11 mouse cellular contexts compared by ENCODE assay signal in the genomic region with DNA sequence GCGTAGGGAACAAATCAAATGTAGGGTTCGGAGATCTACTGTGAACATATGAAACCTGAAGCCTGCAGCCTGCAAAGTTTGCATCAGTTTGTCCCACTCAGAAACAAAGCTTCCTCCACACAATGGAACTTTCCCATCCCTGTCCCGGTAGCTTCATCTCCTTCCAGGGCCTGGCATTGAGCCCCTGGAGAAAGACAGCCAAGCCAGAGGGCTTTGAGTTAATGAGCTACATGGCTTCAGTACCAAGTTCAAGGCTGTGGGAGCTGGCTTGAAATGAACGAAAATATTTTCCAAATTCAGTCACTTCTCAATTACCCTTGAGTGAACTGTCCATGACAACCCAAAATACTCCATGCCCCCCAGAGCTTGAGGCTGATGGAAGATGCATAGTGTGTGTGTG.
DNase-seq lines count a peak whose midpoint lies in the region; ATAC-seq and TF ChIP-seq lines count a peak whose summit lies in the region.
"Had no signal": no experiment of that assay in that cellular context is flagged by ENCODE, and none has a peak within 500 bp of the region (broad histone marks: within the 10 kb centered on the region; RNA-seq: fewer than 3 reads in every experiment).

No protein-coding gene starts in this region.

- no peak overlapping the region for H3K4me2 ChIP-seq in kidney, embryonic 14.5 days (replicated peaks; ENCODE audit: low read depth, low read length)
- H3K4me2 ChIP-seq in neural tube, embryonic 13.5 days: no peak overlapping the region
- H3K4me2 ChIP-seq in forebrain, embryonic 12.5 days: no peak overlapping the region
- H3K4me2 ChIP-seq in midbrain, postnatal 0 days (ENCODE audit: low read depth, low read length, poor library complexity, severe bottlenecking): no peak overlapping the region
- H3K4me2 ChIP-seq: limb, embryonic 13.5 days had no signal

- H3K9me3 ChIP-seq in kidney, embryonic 14.5 days (ENCODE audit: control insufficient read depth, low read length): no peaks in the 10 kb centered on the region
- no peaks in the 10 kb centered on the region for H3K9me3 ChIP-seq in neural tube, embryonic 13.5 days
- no peaks in the 10 kb centered on the region for H3K9me3 ChIP-seq in forebrain, embryonic 12.5 days
- H3K9me3 ChIP-seq in midbrain, postnatal 0 days (ENCODE audit: low read length): no peaks in the 10 kb centered on the region
- H3K9me3 ChIP-seq: heart, embryonic 10.5 days; limb, embryonic 13.5 days had no signal

- H3K4me3 ChIP-seq in kidney, adult 2 months (ENCODE audit: insufficient read depth, low read depth, low read length): no peak overlapping the region
- no peak overlapping the region for H3K4me3 ChIP-seq in kidney, embryonic 14.5 days (ENCODE audit: low read length)
- H3K4me3 ChIP-seq in neural tube, embryonic 13.5 days: no peak overlapping the region
- H3K4me3 ChIP-seq in forebrain, embryonic 12.5 days (replicated peaks): no peak overlapping the region
- H3K4me3 ChIP-seq in midbrain, postnatal 0 days (ENCODE audit: low read depth, low read length): no peak overlapping the region
- H3K4me3 ChIP-seq: heart, embryonic 10.5 days; limb, embryonic 13.5 days had no signal

- no peak for TF ChIP-seq POLR2A in kidney, adult 2 months (IDR thresholded peaks at IDR 0.05; ENCODE audit: low read depth, low read length)

- no peak overlapping the region for H3K27ac ChIP-seq in kidney, adult 2 months (ENCODE audit: insufficient read depth, low read depth, low read length)
- H3K27ac ChIP-seq in kidney, embryonic 14.5 days (ENCODE audit: low read depth, low read length): no peak overlapping the region
- H3K27ac ChIP-seq in neural tube, embryonic 13.5 days (replicated peaks): 0 out of 2 replicates have a peak overlapping the region, but pooled peaks have one; percentile 0
- peak overlapping the region; percentile 90 for H3K27ac ChIP-seq in forebrain, embryonic 12.5 days
- H3K27ac ChIP-seq in midbrain, postnatal 0 days (ENCODE audit: low read depth, low read length): no peak overlapping the region
- H3K27ac ChIP-seq: heart, embryonic 10.5 days; limb, embryonic 13.5 days had no signal

- peak; percentile 49 for DNase-seq in kidney, adult 2 months
- DNase-seq in neural tube, embryonic 10.5 days (ENCODE audit: extremely low spot score, low spot score): no peak
- peak; percentile 46 for DNase-seq in midbrain, postnatal 0 days (ENCODE audit: low spot score)
- no peak for DNase-seq in urinary bladder, adult 18-20 months (ENCODE audit: low spot score in 2 of 2)
- no peak for DNase-seq in urinary bladder, postnatal 36 days (ENCODE audit: low spot score in 2 of 2)

- no peaks in the 10 kb centered on the region for H3K27me3 ChIP-seq in kidney, adult 2 months (replicated peaks; ENCODE audit: control insufficient read depth, insufficient read depth, low read length)
- peaks cover 3% of the 10 kb centered on the region; the same call in 1 of the 2 replicates for H3K27me3 ChIP-seq in kidney, embryonic 14.5 days (ENCODE audit: control insufficient read depth, insufficient read depth, low read length)
- H3K27me3 ChIP-seq in neural tube, embryonic 13.5 days: peaks cover 80% of the 10 kb centered on the region
- H3K27me3 ChIP-seq in forebrain, embryonic 12.5 days: peaks cover 40% of the 10 kb centered on the region
- no peaks in the 10 kb centered on the region for H3K27me3 ChIP-seq in midbrain, postnatal 0 days (ENCODE audit: insufficient read depth, low read length)
- H3K27me3 ChIP-seq: CH12.LX; limb, embryonic 13.5 days had no signal

- H3K36me3 ChIP-seq in kidney, adult 2 months (ENCODE audit: control insufficient read depth, insufficient read depth, low read length): no peaks in the 10 kb centered on the region
- no peaks in the 10 kb centered on the region for H3K36me3 ChIP-seq in kidney, embryonic 14.5 days (ENCODE audit: control insufficient read depth, insufficient read depth, low read length)
- H3K36me3 ChIP-seq in neural tube, embryonic 13.5 days: no peaks in the 10 kb centered on the region
- H3K36me3 ChIP-seq in forebrain, embryonic 12.5 days (replicated peaks): no peaks in the 10 kb centered on the region
- peaks cover 4% of the 10 kb centered on the region; the same call in 1 of the 2 replicates for H3K36me3 ChIP-seq in midbrain, postnatal 0 days (ENCODE audit: insufficient read depth, low read length)
- H3K36me3 ChIP-seq: heart, embryonic 10.5 days; limb, embryonic 13.5 days had no signal

- no peaks in the 10 kb centered on the region for H3K4me1 ChIP-seq in kidney, adult 2 months (ENCODE audit: control insufficient read depth, insufficient read depth, low read length)
- H3K4me1 ChIP-seq in kidney, embryonic 14.5 days (ENCODE audit: control insufficient read depth, insufficient read depth, low read length): no peaks in the 10 kb centered on the region; the same call in 1 of the 2 replicates
- peaks cover 51% of the 10 kb centered on the region for H3K4me1 ChIP-seq in neural tube, embryonic 13.5 days (replicated peaks)
- peaks cover 57% of the 10 kb centered on the region for H3K4me1 ChIP-seq in forebrain, embryonic 12.5 days
- peaks cover 3% of the 10 kb centered on the region; the same call in 1 of the 2 replicates for H3K4me1 ChIP-seq in midbrain, postnatal 0 days (ENCODE audit: insufficient read depth, low read length)

- ATAC-seq in kidney, embryonic 14.5 days (ENCODE audit: low FRiP score, low TSS enrichment): no peak
- no peak for ATAC-seq in neural tube, embryonic 13.5 days (ENCODE audit: low read depth)
- no peak for ATAC-seq in forebrain, embryonic 12.5 days (ENCODE audit: low FRiP score)
- no peak for ATAC-seq in midbrain, postnatal 0 days (ENCODE audit: low FRiP score)

- no peak for TF ChIP-seq CTCF in kidney, adult 2 months (conservative IDR thresholded peaks at IDR 0.05; ENCODE audit: insufficient read depth, insufficient read length, low read depth, low read length)
- no peak for TF ChIP-seq CTCF in midbrain, postnatal 0 days (IDR thresholded peaks at IDR 0.05)

- H3K9ac ChIP-seq in kidney, embryonic 14.5 days (ENCODE audit: low read depth, low read length): no peak overlapping the region
- no peak overlapping the region for H3K9ac ChIP-seq in neural tube, embryonic 13.5 days
- H3K9ac ChIP-seq in forebrain, embryonic 12.5 days: no peak overlapping the region
- no peak overlapping the region for H3K9ac ChIP-seq in midbrain, postnatal 0 days (replicated peaks; ENCODE audit: low read length, poor library complexity, severe bottlenecking)
- H3K9ac ChIP-seq: limb, embryonic 13.5 days had no signal

- 60% methylated on average over 4 of the region's 4 CpGs for WGBS in kidney, adult 2 months
- 74% methylated on average over 4 of the region's 4 CpGs for WGBS in kidney, embryonic 14.5 days
- WGBS in neural tube, embryonic 13.5 days: 71% methylated on average over 4 of the region's 4 CpGs
- 57% methylated on average over 4 of the region's 4 CpGs for WGBS in forebrain, embryonic 12.5 days
- WGBS in midbrain, postnatal 0 days: 67% methylated on average over 4 of the region's 4 CpGs

Comparison
In these comparisons a context has a peak if more than half of its experiments do, and no peak if none do; other contexts are left out.
1. DNase-seq: peak in kidney, adult 2 months (single experiment) and midbrain, postnatal 0 days (single experiment); none in neural tube, embryonic 10.5 days (single experiment), urinary bladder, adult 18-20 months (0 of 2) and urinary bladder, postnatal 36 days (0 of 2).
2. H3K27ac ChIP-seq: peak in neural tube, embryonic 13.5 days (single experiment) and forebrain, embryonic 12.5 days (single experiment); none in kidney, adult 2 months (single experiment), kidney, embryonic 14.5 days (single experiment) and midbrain, postnatal 0 days (single experiment).